Mouse (Mus musculus) forelimb bud, embryonic 11.5 days (tissue): Measurements from ENCODE around the gene Tyw1.

Experiments used
- DNase-seq: peaks from one replicate; pipeline ENCODE4 v3.0.0-alpha.2; 2012; ENCODE audit warnings: low read depth, low spot score

Tyw1 gene

DNA sequence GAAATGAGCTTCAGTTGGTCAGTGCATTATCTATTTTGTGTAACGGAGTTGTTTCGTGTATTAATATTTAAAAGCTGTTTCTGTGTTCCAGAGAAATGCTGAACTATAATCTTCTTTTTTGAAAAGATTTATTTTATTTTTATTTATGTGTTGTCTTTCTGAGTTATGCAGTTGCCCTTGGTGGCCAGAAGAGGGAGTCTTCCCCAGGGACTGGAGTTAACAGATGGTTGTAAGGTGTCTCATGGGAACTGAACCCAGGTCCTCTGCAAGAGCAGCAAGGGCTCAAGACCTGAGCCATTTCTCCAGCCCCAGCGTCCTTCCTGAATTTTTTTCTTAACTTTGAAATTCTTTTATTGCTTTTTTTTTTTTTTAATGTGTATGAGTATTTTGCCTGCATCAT lies 59.5 kb downstream of the Tyw1 start:
- DNase-seq, result no peak

DNA sequence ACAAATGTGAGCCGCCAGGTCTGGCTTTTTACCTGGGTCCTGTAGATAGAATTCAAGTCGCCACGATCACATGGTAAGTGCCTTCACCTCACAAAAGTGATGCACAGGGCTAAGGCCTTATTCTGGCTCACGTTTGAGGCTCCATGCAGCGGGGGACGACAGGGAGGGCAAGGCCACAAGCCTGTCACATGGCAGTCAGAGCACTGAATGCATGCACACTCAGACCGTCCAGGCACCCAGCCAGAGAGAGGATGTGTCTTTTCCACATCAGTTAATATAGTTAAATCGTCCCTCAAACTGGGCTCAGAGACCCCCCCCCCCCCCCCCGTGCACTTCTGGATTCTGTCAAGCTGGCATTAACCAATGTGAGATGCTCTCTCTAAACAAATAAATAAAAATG lies 60.9 kb downstream of the Tyw1 start:
- no peak for DNase-seq

DNA sequence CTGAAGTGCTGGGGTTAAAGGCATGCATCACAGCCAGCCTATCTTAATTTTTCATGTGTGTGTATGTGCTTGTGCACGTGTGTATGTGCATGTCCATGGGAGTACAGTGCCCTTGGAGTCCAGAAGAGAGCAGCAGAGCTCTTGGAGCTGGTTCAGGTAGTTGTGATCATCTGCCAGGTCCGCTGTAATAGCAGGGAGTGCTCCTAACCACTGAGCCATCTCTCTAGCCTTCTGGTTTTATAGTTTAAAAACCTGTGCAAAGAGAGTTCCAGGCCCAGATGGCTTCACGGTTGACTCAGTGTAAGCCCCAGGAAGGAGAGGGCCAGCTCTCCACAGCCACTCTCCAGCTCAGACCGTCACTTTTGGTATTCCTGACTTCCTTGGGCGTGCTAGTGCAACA lies 64.4 kb downstream of the Tyw1 start:
- DNase-seq, result no peak

DNA sequence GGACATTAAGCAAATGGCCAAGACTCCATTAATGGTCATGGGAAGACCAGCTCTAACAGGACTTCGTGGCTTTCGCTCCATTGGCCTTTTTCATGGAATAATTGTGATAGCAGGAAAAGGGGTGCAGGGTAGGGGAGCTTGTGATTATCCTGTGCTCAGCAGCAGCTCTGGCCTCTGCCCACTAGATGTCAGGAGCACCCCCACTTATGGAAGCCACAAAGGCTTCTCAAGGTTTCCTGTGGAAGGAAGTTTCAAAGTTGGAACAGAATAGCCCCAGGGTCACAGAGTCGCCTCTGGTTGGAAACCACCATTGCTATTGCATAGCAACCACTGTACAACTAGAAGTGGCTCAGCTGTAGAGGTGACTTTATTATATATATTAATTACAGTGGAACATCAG lies 65.1 kb downstream of the Tyw1 start:
- peak; percentile 30 for DNase-seq

DNA sequence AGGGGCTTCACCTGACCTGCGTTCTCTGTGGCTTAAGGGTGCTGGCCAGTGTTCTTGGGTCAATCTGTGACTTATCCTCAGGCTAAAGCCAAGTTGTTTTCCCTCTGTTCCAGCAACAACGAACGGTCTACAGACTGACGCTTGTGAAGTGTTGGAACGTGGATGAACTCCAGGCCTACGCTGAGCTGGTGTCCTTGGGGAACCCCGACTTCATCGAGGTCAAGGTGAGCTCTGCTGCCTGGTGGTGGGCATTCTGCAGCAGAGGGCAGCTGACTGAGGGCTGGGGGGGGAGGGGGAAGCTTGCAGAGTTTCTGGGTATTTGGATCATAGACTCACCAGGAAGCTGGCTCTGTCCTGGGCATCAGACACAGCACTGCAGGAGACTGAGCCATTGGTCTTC lies 70.1 kb downstream of the Tyw1 start:
- DNase-seq, result no peak

DNA sequence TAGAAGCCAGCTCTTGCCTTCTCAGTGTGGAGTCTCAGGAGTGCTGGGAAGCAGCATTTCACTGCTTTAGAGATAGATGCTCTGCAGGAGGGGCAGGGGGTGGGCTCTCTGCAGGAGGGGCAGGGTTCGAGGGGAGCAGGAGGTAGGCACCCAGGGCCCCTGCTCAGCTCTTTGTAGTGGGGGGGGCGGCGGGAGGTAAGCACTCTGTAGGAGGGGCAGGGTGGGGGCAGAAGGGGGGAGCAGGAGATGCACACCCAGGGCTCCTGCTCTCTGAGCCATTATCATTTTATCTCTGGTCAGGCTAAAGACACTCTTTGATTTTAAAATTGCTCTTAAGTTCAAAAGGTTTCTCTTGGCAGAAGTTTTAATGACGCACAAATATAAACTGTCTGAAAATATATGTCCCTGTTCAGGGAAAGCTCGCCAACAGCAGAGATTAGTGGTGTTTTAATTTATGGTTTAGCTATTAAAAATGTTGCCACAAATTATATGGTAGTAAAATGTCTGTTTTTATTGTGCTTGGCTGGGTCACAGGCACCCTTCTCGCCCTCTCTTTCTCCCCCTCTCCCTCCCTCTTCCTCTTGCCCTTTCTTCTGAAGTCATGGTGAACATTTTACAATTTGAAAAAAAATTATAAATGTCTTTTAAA lies 72.3 kb downstream of the Tyw1 start:
- DNase-seq, result no peak

DNA sequence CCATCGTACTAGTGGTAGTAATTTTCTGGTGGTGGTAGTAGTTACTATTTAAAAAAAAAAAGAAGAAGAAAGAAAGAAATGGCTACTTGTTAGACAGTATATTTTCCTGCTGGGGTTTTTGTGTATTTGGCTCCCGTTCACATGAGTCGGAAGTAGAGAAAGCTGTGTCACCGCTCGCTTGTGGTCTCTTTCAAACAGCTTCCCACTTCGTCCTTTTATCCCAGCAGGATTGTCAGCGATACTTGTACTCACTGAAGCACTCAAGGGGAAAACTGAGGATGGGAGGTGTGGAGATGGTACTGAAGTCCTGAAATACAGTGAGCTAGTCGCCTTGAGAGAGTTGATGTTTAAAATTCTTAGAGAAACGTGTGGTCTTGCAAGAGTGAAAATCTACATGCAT lies 72.9 kb downstream of the Tyw1 start:
- DNase-seq, result no peak

DNA sequence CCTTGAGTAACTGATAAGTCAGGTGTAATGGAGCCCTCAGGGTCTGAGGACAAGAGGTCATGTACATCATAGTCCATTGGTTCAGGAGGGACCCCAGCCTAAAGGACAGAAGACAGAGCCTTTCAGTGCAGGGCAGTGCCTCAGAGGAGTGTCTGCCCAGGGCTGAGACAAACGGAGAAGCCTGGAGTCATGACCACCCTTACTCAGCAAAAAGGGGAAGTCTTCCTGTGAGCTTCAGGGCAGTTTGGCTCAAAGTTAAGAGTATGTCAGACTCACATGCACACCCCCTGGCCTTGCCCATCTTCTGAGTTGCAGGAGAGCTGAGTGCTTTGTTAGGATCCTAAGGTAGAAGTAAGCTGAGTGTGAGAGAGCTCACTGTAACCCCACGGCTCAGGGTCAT lies 74.5 kb downstream of the Tyw1 start:
- DNase-seq, result no peak

DNA sequence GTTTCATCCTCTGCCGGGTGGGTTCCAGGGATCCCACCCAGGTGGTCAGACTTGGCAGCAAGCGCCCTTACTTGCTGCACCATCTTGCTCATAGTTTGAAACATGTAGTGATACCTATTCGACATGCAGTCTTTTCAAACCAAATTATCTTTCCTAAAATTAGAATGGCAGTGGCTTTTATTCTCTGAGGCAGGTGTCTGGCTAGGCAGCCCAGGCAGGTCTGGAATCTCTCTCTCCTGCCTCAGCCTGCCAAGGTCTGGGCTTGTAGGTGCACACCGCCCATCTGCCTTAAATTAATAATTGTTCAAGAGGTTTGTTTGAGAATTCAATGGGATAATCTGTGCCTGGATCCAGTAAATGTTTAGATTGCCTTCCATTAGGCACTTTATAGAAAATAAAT lies 75.4 kb downstream of the Tyw1 start:
- DNase-seq, result no peak

DNA sequence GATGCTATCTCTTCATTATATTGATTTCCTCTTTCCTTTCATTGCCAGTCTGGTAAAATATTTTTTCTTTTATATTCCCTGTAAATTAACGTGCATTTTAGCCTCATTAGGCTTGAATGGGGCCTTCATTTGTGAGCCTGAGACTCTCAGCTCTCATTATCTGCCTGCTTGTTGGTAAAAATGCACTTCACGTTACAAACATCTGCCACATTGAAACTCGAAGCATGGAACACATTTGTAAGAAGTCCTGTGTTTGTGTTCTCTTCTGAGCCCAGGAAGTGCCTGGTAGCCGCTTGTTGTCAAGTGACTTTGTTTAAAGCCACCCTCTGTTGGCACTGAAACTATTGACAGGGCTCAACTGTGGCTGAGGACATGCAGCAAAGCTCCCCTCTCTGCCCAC lies 75.8 kb downstream of the Tyw1 start:
- no peak for DNase-seq

DNA sequence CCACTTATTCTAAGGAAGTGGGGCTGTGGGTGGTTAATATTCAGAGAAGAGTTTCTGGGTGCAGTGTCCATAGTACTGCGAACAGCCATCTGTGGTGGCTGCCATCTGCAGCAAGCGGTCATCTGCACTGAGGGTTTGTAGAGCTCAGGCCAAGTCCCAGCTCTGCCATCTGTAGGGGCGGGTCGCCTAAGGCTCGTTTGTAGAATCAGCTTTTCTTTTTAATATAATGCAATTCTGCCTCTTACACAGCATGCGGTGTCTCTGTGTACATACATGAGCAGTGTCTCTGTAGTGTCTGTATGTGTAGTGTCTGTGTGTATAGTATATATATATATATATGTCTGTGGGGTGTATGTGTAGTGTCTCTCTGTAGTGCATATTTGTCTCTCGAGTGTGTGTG lies 78.1 kb downstream of the Tyw1 start:
- DNase-seq, result no peak

DNA sequence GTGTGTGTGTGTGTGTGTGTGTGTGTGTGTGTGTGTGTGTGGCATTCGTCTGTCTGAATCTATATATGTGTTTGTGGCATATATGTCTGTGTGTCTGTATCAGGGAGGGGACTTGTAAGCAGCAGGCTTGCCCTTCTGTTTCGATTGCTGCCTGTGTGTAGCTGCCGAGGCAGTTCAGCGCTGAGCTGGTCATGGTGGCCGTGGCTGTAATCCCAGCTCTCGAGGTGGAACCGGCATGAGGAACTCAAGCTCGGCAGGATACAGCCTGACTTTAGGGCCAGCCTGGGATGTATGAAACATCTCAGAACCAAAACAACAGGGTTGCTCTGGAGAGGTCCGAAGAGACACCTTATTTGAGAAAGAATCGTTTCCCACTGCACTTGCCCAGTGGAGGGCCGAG lies 78.6 kb downstream of the Tyw1 start:
- DNase-seq, result no peak

DNA sequence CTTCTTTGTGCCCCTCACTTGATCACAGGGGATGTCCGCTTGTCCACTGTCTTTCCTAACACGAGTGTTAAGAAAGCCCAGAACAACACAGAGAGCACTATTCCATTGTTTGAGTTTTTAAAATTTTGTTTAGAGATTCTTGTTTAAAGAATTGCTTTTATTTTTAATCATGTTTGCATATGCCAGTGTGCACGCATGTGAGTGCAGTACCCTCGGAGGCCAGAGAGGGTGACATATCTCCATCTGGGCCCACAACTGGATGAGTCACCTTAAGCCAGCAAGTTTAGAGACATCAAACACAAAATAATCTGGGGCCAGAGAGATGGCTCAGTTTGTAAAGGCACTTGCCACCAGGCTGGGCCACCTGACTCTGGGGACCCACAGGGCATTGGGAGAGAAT lies 80.0 kb downstream of the Tyw1 start:
- no peak for DNase-seq

DNA sequence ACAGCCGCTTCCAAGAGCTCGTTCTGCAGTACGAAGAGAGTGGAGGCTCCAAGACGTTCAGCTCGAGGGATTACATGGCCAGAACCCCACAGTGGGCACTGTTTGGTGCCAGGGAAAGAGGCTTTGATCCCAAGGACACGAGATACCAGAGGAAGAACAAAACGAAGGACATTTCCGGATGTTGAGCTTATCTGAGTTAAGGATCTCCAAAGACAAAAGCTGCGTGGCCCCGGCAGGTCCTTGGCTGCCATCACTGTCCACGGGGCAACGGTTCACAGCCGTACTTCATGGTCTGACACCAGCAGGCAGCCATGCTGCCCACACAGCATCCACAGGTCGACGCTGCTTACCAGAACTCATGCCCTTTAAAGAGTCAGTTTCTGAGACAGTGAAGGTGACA lies 85.2 kb downstream of the Tyw1 start:
- DNase-seq, result no peak

DNA sequence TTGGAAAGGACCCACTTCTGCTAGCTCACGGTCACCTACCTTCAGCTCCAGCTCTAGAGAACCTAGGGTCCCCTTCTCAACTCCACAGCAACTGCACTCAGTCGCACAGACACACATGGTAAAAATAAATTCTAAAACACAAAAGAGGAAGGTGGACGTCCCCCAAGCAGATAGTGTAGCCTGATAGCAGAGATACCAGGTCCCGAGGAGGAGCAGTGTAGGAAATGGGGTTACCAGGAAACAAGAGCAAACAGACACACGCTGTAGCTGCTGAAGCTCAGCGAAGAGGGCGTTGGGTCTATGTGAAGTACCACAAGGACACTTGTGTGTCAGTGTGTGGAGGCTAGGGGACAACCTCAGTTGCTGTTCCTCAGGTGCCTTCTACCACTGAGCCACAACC lies 89.6 kb downstream of the Tyw1 start:
- no peak for DNase-seq

DNA sequence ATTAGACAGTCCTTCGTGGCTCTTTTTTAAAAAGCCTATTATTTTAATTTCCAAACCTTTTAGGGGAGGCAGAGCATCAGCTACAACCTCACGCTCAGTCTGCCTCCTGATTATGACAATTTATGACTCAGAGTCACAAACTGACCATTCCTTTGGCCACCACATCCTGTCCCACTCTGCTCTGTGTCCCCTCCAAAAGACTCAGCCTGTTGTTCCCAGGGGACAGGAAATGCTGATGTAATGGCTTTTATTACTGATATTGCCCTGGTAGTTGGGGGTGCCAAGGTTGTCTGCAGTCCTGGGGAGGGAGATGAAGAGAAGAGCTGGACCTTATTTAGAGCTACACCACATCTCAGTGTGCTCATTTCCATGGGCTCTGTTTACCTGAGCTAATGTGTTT lies 90.5 kb downstream of the Tyw1 start:
- no peak for DNase-seq

DNA sequence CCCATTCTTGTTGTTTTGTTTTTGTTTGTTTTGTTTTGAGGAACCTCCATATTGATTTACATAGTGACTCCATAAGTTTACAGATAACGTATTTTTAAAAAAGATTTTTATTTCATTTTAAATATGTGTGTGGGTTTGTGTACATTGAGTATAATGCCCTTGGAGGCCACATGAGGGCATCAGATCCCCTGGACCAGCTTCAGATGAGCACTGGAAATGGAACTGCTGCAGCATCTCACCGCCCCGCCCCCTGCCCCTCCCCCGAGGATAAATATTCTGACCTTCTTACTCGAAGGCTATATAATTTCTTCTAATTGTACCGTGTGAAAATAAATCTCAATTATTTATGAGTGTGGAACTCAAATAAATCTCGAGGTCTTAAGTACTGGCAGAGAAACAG lies 99.8 kb downstream of the Tyw1 start:
- DNase-seq, result no peak

DNA sequence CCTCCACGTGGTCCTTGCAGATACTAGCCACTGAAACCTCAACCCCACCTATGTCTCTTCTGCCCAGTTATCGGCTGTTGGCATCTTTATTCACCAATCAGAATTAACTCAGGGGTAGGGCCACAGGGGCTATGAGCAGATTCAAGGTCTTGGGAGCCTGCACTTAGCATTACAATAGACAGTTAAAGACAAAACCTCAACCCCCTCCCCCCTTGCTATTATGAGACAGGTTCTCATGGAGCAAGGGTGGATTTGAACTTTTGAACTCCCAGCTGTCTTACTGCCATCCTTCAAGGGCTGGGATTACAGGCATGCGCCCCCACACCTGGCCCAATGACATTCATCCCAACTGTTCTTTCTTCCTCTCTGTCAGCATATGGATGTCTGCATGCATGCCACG lies 107.7 kb downstream of the Tyw1 start:
- no peak for DNase-seq

DNA sequence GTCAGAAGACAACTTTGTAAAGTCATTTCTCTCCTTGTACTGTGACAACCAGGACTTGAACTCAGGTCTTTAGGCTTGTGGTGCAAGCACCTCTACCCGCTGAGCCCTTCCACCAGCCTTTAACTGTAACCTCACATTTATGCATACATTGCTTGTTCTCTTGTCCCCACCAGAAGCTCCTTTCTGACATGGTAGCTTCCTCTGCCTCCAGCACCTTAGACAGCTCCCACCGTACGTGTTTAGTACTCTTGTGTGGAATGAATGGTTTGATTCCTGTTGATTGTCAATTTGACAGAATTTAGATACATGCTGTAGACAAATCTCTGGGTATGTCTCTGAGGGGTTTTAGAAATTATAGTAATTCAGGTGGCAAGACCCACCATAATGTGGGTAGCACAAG lies 108.4 kb downstream of the Tyw1 start:
- DNase-seq, result peak; percentile 52

DNA sequence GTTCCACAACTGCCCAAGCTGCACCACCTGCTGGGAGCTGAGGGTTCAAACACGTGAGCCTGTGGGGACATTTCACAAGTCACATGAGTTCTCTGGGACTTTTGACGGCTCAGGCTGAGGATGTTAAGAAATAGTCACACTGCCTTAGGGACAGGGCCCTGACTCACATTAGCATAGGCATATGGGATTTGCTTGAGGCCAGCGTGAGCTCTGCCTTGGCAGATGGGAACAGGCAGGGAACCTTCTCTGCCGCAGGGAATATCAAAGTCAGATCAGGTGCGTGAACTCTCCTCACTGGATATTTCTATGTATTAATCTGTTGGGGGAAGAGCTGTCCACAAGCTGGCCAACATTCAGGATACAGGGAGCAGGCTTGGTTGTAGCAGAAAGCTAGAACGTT lies 112.8 kb downstream of the Tyw1 start:
- DNase-seq, result no peak

DNA sequence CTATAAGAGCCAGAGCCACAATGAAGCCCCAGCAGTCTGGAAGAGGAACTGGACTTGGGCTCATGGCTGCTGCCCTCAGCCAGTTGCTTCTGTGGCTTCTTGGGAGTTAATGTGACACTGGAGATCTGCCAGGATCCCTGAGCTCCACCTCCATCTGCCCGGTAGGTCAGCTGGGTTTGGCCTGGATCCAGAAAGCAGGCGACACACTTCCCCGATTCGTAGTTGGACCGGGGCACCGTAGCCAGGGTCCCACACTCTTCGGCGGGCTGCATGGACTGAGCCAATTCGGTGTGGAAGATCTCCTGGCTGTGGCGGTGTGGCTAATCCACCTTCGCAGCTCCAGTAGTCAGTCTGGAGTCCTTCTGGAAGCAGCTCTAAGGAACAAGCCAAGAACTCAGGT lies 113.8 kb downstream of the Tyw1 start, which contains the start of gene Caln1:
Gene Caln1, plus strand, starts transcription at position 219 of the 400 bp plus-strand sequence.
- no peak for DNase-seq

DNA sequence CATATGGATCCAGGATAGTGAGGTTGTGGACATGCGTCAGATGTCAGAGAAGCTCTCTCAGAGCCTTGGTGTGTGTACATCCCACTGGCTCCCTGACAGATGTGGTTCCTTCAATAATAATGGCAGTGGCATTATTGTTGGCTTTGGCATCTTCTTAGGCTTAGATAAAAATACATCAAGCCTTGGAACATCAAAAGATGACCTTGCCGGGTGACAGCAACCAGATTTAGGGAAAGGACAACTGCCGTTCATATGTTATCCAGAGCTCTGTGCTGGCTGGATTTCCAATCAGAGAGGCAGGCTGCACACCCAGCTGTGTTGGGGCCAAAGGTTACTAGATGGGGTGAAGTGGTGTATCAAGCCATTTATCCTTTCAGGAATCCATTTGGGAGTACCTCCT lies 120.0 kb downstream of the Tyw1 start:
- no peak for DNase-seq

DNA sequence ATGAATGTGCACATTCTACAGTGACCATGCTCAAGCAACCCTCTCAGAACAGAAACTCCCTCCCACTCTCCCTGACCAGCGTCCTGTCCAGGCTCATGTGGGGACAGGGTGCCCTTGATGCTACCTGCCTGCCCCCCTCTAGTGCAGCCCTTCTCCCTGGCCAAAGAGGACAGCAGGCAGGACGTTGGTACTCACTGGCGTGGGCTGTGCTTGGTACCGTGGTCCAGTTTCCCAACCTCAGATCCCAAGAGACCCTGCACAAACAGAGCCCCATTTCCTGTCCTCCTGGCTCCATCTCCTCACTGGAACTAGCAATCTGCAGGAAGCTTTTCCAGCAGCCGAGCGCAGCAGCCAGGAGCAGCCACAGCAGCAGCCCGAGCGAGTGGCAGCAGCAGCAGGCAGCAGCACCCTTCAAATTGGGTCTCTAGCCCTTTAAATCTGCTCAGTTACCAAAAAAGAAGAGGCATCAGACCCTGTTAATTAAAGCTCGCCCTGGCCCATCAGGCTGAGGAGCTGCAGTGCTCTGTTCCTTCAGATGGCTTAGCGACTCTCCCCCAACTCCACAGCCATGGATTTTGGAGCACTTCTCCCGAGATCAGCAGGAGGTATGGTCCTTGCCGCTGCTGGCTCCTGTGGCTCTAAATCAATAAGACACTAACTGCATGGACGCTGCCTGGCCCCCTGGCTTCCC lies 128.9 kb downstream of the Tyw1 start, which contains the start of gene A330070K13Rik:
Gene A330070K13Rik, minus strand, starts transcription at position 410 of the 691 bp plus-strand sequence.
- no peak for DNase-seq

DNA sequence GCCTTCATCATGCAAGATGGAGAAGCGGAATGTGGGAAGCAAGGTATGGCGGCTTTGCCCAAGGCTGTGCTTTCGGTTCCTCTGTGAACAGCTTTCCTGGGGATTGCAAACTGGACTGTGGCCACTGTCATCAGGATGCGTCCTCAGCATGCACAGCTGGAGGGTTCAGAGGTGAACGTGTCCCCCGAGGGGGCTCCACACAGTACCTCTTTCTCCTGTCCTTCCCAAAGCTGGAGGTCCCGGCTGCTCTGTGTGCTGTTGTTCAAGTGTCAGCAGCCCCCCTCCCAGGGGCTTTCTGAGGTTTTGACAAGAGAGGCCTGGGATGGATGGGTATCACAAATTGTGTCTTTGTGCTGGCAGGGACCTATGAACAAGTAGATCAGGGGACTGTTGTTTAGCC lies 131.0 kb downstream of the Tyw1 start:
- DNase-seq, result no peak
